Mouse (Mus musculus) hindbrain, postnatal 0 days (tissue): Measurements from ENCODE around the gene Nudt21. TPM values are rescaled to one million over a fixed set of nuclear protein-coding genes. Genes with fewer than 3 reads are reported as not detected.

ENCODE experiments used
- ATAC-seq: fragments of 200-750 bp; cut with Nextera tagmentation; 2 replicates; pipeline ENCODE4 v1.8.0; 2017; ENCODE audit warnings: mild to moderate bottlenecking, moderate TSS enrichment, moderate library complexity
- DNase-seq: peaks from one replicate; pipeline ENCODE4 v3.0.0-alpha.2; 2015; ENCODE audit warnings: low spot score
- H3K27ac ChIP-seq: fragments of 300-500 bp; sonication (generic); 2 replicates; pipeline ENCODE4 v1.5.1; 2014; ENCODE audit warnings: mild to moderate bottlenecking
- H3K27me3 ChIP-seq: fragments of 300-500 bp; sonication (generic); 2 replicates; pipeline ENCODE4 v1.6.1; 2014; ENCODE audit warnings: low read length, mixed read lengths; ENCODE audit not compliant: insufficient read depth
- H3K36me3 ChIP-seq: fragments of 300-500 bp; sonication (generic); 2 replicates; pipeline ENCODE4 v1.6.1; 2014; ENCODE audit warnings: low read length, mixed read lengths; ENCODE audit not compliant: insufficient read depth
- H3K4me1 ChIP-seq: fragments of 300-500 bp; sonication (generic); 2 replicates; pipeline ENCODE4 v1.6.1; 2014; ENCODE audit warnings: antibody characterized with exemption, low read length, mixed read lengths; ENCODE audit not compliant: insufficient read depth
- H3K4me2 ChIP-seq: fragments of 300-500 bp; sonication (generic); 2 replicates; pipeline ENCODE4 v1.6.1; 2014; ENCODE audit warnings: low read depth, mild to moderate bottlenecking, low read length, moderate library complexity, mixed read lengths
- H3K4me3 ChIP-seq: fragments of 300-500 bp; sonication (generic); 2 replicates; pipeline ENCODE4 v1.5.1; 2014; ENCODE audit warnings: low read length
- H3K9ac ChIP-seq: fragments of 300-500 bp; sonication (generic); replicated peaks from 2 replicates; pipeline ENCODE4 v1.6.1; 2014; ENCODE audit warnings: mild to moderate bottlenecking, low read length, moderate library complexity, mixed read lengths
- H3K9me3 ChIP-seq: fragments of 300-500 bp; sonication (generic); 2 replicates; pipeline ENCODE4 v1.6.1; 2016; ENCODE audit warnings: low read length, mixed read lengths
- CTCF ChIP-seq: IDR thresholded peaks from 2 replicates; pipeline ENCODE4 v1.5.1; 2016; ENCODE audit warnings: antibody characterized with exemption, control low read depth, low read depth
- WGBS: fragments of 180-500 bp; shearing (Covaris S2); extraction: QIAGEN DNeasy Blood & Tissue Kit; methylation state at CpG from one replicate; pipeline ENCODE4 v1.1.7; 2014; 5-methylcytosine and 5-hydroxymethylcytosine counted together
- polyA plus RNA-seq: library from polyadenylated mRNA; unstranded; fragments of >200 nt; fragmentation: Nextera tagmentation; extraction: Ambion mirVana; gene quantifications from 2 replicates; pipeline ENCODE4 v1.2.1, GENCODE M21; 2015
- total RNA-seq: library from RNA; depleted of rRNA; stranded (reverse); fragments of >200 nt; gene quantifications from 2 replicates; pipeline ENCODE4 v1.2.3, GENCODE M21; 2014; rRNA removed

The Nudt21 gene
- total and polyA plus RNA-seq, 2 experiments from 2014 or later, result 58.8 to 94.5 TPM

- Histone ChIP-seq H3K4me1 (no peaks in the 10 kb centered on the region), H3K27me3 (no peaks in the 10 kb centered on the region), H3K9ac (no peak overlapping the region), H3K9me3 (no peaks in the 10 kb centered on the region), H3K4me3 (no peak overlapping the region), H3K4me2 (no peak overlapping the region), H3K36me3 (peaks cover 67% of the 10 kb centered on the region), H3K27ac (no peak overlapping the region)
- DNase-seq, result no peak
- TF ChIP-seq CTCF, result no peak
- 92% methylated on average over 10 of the region's 10 CpGs for WGBS
- ATAC-seq, result no peak
These were observed 65.4 kb downstream of the Nudt21 start for GRCm38 (mm10) chr8:93971451-93971850.

GRCm38 (mm10) chr8:93969626-93970340, 67.0 kb downstream of the Nudt21 start:
- Histone ChIP-seq H3K36me3 (peaks cover 61% of the 10 kb centered on the region), H3K4me3 (no peak overlapping the region), H3K4me2 (no peak overlapping the region), H3K4me1 (no peaks in the 10 kb centered on the region), H3K27me3 (no peaks in the 10 kb centered on the region), H3K9me3 (no peaks in the 10 kb centered on the region), H3K27ac (peak overlapping the region; percentile 6; the same call in 1 of the 2 replicates), H3K9ac (no peak overlapping the region)
- no peak for TF ChIP-seq CTCF
- DNase-seq (no peak), ATAC-seq (no peak)
- WGBS, result 65% methylated on average over 7 of the region's 7 CpGs

- H3K4me3 ChIP-seq, result no peak overlapping the region
- H3K27me3 ChIP-seq, result no peaks in the 10 kb centered on the region
- H3K4me2 ChIP-seq, result no peak overlapping the region
- H3K36me3 ChIP-seq, result peaks cover 60% of the 10 kb centered on the region
- no peak overlapping the region for H3K27ac ChIP-seq
- H3K9ac ChIP-seq, result no peak overlapping the region
- no peak for DNase-seq
- no peaks in the 10 kb centered on the region for H3K4me1 ChIP-seq
- no peak for ATAC-seq
- WGBS, result 71% methylated on average over 6 of the region's 6 CpGs
- no peaks in the 10 kb centered on the region for H3K9me3 ChIP-seq
- TF ChIP-seq CTCF, result no peak
These were observed 68.5 kb downstream of the Nudt21 start for GRCm38 (mm10) chr8:93968293-93968692.

Other genes starting within 250 kb of the Nudt21 start
- 291 and 301 TPM in 2 replicates for gene Gnao1, start 227.1 kb downstream of the Nudt21 start, total RNA-seq
- gene Gnao1, start 227.1 kb downstream of the Nudt21 start, polyA plus RNA-seq, result 230 and 244 TPM in 2 replicates
- gene Amfr, start 24.2 kb downstream of the Nudt21 start, total RNA-seq, result 195 and 265 TPM in 2 replicates
- gene Amfr, start 24.2 kb downstream of the Nudt21 start, polyA plus RNA-seq, result 86.9 and 88.9 TPM in 2 replicates
- gene Ogfod1, start 167 bp upstream of the Nudt21 start, total RNA-seq, result 11.2 and 15.0 TPM in 2 replicates
- 7.9 and 8.5 TPM in 2 replicates for gene Ogfod1, start 167 bp upstream of the Nudt21 start, polyA plus RNA-seq
- 14.1 and 23.2 TPM in 2 replicates for gene Bbs2, start 61.9 kb upstream of the Nudt21 start, total RNA-seq
- 16.5 and 17.3 TPM in 2 replicates for gene Bbs2, start 61.9 kb upstream of the Nudt21 start, polyA plus RNA-seq
- not detected in 2 replicates for gene Mt4, start 100.2 kb upstream of the Nudt21 start, total RNA-seq
- gene Mt4, start 100.2 kb upstream of the Nudt21 start, polyA plus RNA-seq, result not detected in 2 replicates
- 631 and 889 TPM in 2 replicates for gene Mt3, start 115.6 kb upstream of the Nudt21 start, total RNA-seq
- gene Mt3, start 115.6 kb upstream of the Nudt21 start, polyA plus RNA-seq, result 445 and 458 TPM in 2 replicates
- 109 and 110 TPM in 2 replicates for gene Mt2, start 135.6 kb upstream of the Nudt21 start, total RNA-seq
- gene Mt2, start 135.6 kb upstream of the Nudt21 start, polyA plus RNA-seq, result 202 and 239 TPM in 2 replicates
- gene Mt1, start 142.1 kb upstream of the Nudt21 start, total RNA-seq, result 648 and 1,037 TPM in 2 replicates
- 742 and 847 TPM in 2 replicates for gene Mt1, start 142.1 kb upstream of the Nudt21 start, polyA plus RNA-seq
- 33.1 and 43.3 TPM in 2 replicates for gene Nup93, start 177.5 kb upstream of the Nudt21 start, total RNA-seq
- 42.3 and 44.8 TPM in 2 replicates for gene Nup93, start 177.5 kb upstream of the Nudt21 start, polyA plus RNA-seq